Mouse (Mus musculus) Muller cell, postnatal 12 days (primary cell): ENCODE measurements at regions not wholly inside any gene's neighbourhood (a gene's known extent, or its start where the extent isn't known, plus 50 kb on each side); places are given as distances from the start of the nearest gene placed in this dataset.

Experiments used
- DNase-seq: peaks from one replicate; pipeline ENCODE4 v3.0.0-alpha.2; 2015; ENCODE audit errors: inconsistent ontology term

DNA sequence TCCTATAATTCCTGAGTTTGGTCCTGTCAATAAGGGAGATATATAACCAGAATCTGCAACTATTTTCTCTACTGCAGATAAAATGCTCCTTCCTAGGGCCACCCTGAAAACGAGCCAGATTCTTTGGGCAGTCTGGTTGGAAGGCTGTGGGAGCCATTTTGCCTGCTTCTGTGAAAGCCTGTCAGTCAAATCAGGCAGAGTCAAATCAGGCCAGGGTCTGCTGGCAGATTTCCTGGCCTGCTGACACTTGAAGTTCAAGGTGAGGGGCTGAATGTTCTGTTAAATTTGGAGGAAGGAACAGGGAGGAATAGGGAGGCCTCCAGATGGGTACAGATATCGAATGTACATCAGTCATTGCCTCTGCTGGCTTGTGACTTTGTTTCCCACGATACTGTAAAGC lies 206.0 kb upstream of the Pkn2 start:
- no peak for DNase-seq

DNA sequence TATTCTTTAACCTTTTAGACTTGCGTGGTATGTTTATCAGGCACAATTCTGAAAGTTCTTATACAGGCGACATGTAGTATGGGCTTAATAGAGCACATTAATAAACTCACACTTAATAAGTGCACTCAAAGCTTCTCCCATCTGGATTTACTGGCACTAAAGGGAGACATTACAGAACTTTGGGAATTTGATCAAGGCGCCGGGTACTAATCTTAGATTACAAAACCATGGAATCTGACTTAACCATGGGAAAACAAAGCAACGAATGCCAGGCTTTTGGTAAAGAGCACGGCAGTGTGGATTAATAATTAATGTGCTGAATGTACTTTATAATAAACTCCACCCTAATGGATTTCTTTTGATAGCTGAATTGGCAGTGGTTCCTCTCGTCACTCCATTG lies 196.5 kb upstream of the Pkn2 start:
- no peak for DNase-seq

DNA sequence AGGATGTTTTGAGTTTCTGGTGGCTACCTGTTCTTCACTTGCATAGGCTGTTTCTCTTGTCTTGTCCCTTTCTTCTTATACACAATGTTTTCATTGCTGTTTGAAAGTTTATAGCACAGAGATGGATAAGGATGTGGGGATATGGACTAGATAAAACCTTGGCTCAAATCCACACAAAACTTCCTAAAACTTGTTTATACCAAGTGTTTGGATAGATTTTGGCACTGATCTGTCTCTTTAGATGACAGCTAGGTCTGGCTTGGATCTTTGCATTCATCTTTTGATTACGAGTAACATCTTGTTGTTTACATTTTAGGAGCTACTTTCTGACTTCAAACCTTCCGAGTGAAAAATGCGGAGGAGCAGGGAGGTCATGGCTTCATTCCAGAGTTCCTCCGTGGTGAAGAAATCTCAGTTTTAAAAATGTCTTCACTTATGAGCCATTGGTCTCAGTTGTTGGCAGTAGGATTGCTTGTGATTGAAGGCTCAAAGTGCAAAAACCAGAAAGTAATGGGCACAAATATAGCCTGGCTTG lies 190.1 kb upstream of the Pkn2 start:
- DNase-seq: no peak

DNA sequence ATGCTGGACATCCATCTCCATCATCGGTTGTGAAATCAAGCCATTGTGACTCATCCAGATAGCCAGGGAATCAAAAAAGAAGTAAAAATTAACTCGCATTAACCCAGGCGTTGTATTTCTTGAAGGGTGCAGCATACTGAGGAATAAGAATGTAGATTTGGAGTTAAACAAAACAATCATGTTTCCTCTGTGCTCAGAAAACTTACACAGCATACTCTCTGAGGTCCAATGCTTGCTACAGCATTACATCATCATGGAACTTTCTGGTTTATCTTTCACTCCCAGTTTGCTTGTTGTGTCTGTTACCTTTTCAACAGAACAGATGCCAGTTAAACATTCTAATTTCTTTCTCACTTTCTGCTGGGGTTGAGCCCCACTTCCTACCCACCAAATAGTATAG lies 173.1 kb upstream of the Pkn2 start:
- DNase-seq: no peak

DNA sequence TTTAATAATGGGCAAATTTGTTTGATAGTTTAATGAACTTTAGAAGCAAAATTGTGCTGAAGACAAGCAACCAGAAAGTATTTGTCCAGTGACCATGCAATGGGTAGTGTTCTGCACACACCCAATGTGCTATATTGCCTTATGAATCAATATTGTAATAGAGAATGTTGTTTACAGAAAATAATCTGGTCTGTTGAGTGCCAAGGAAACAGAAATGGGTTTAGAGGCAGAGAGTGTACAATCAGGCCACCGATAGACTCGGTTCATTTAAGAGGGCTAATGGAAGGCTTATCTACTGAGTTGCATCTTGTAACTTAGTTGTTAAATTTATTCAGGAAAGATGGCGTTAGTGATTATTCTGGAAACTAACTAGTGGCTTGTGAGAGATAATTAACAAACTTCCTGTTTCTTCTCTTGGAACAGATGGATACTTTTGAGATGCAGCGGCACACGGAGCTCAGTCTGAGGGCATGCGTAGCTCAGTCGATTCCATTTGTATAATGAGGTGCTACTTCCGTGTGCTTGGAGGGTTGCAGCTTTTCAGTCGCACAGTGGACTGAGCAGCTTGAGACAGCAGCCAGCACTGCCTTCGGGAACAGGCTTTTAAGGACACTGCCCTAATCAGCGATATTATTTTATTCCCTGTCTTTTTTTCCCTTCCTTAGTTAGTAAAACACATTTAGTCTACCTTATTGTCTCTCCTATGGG lies 171.6 kb upstream of the Pkn2 start:
- DNase-seq: no peak

DNA sequence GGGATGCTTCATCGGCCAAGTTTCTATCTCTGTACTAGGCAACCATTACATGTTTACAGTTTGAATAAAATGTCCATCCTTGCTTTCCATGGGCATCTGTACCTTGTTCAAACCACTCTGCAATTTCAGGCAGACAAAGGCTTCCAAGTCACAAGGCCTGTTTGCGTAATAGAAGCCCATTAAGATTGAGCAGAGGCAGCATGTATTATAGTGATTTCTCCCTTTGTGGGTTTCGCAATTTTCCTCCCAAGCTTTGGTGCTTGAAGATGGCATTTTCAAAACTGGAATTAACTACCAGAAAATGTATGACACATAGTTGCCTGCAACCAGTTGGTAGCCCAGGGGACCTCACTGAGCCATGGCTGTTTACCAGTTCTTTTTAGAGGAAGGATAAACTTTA lies 158.9 kb upstream of the Pkn2 start:
- peak; percentile 13 for DNase-seq

DNA sequence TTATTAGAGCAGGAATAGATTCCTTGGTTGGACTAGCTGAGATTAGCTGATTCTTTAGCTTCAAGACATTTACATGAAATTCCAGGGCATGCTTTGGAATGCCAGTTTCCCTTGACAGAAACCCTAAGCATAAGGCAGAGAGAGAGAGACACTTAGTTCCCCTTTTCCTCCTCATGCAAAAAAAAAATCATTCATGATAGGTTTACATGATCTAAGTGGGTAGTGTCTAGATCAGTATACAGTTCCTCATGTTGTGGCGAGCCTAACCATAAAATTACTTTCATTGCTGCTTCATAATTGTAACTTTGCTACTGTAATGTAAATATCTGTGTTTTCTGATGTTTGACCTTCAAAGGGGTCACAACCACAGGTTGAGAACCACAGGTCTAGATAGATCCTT lies 154.3 kb upstream of the Pkn2 start:
- DNase-seq: no peak

DNA sequence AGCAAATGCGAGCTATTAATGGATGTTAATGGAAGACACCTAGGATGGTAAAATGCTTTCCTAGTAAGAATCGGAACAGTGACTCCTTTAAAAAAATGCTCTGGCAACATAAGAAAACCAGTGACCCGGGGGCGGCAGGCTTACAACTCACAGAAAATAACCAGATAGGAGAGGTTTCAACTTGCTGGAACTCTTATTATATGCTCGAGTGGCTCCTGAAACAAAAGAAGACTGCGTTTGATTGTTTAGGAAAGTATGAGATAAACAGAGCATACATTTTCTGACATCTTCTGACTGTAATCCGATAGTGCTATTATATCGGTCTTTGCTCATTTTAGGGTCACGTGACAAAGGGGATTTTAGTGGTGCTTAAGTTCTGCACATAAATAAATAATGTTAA lies 152.8 kb upstream of the Pkn2 start:
- no peak for DNase-seq

DNA sequence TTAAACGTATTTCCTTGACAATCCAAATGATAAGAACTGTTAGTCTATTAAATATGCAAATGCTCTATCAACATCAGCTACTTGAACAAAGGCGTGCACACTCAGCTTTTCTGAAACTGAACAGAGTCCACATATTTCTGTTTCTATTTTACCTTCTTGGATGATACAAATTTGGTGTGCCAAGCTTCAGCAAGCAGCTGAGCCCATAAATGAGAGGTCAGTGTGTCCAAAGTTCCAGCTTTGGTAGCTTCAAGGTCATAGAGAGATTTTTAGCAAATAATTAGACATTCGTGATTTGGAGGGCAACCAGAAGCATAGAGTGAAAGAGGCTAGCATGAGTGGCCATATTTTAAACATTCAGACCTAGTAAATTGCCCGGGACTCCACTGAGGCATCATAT lies 140.7 kb upstream of the Pkn2 start:
- no peak for DNase-seq

DNA sequence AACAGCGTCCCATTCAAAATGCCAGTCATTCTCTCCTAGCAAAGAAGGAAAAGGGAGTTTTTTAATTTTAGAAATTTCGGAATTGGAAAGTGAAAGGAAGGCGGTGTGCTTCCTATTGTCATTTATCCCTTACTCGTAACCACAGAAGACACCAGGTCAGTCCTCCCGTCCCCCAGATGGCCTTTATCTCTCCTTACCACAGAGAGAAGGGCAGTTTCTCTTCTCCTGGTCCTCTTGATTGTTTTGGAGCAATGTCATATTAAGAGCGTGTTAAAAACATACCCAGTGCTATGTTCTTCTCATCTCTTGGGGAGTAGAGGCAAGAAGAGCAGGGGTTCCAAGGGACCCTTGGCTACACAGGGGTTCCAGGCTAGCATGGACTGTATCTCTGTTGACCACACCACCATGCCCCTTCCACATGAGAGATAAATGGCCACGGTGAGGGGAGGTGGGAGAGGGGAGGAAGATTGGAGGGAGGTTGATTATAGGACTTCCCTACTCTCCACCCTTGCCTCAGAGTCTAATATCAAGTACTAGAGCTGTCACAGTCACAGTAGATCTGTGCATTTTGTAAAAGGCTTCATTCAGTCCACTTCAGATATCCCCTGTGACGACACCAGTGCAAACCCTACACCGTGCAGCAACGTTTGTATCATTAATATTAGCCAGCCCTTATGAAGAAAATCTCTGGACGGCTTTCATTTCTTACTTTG lies 139.5 kb upstream of the Pkn2 start:
- DNase-seq: no peak

DNA sequence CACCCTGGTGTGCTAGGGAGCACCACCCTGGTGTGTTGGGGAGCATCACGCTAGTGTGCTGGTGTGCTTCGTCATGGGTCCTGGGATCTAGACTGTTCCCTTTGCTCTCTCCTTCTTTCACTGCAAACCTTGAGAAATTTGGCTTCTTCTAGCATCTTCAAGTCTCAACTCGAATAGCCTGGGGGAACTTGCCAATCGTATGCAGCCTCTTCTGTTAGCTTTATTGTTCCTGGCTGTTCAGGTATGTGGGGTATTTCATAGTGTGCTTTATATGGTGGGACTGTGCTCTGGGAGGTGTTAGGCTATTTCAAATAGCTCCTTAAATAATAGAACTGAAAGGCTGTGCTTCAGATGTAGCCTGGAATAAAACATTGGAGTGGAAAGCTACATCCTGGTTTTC lies 135.7 kb upstream of the Pkn2 start:
- no peak for DNase-seq

DNA sequence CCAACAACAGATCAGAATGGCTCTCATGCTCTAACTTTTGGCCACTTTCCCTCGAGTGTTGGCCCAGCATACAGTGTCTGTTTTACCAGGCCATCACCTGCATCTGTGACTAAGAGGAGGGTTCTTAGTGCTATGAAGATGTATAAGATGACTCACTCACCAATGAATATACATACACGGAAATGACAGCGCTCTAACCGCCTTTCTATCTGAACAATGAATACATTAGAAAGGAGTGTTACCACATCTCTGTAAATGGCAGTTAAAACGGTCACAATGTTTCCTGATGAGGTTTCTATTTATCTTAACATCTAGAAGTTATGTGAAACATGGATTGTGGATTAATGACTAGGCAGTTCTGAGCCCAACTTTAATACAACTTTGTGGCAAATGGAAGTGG lies 135.0 kb upstream of the Pkn2 start:
- no peak for DNase-seq

DNA sequence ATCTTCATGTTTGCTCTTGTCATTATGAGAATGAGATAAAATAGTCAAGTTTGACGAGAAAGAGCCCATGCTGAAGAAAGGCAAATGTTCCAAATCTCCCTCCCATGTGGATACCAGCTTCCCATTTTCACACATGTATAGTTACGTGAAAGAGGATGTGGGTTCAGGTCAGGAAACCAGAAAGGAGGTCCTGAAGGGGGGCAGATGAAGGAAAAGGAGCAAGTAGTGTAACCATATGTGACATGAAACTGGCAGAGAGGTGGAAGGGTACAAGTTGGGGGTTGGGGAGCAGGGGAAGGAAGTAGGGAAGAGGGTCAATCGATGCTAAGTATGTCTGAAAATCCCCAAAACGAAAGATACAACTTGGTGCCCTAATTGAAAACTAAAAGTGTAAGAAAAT lies 132.6 kb upstream of the Pkn2 start:
- no peak for DNase-seq

DNA sequence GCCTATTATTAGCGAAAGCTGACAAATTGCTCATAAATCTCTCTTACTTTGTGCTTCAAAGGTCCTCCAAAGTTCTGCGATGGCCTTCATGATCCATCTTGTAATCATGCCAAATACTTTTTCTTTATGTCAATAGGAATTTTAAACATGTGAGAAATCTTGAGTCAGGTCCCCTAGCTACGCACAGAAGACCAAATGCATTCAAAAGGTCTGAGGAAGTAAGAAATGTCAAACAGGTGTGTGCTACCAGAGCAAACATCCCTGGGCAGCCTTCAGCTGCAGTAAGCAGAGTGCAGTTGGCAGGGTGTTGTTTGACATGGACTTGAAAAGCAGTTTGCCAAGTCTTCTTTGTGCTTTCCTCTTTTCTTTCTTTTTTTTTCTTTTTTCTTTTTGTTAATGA lies 125.2 kb upstream of the Pkn2 start:
- DNase-seq: no peak

DNA sequence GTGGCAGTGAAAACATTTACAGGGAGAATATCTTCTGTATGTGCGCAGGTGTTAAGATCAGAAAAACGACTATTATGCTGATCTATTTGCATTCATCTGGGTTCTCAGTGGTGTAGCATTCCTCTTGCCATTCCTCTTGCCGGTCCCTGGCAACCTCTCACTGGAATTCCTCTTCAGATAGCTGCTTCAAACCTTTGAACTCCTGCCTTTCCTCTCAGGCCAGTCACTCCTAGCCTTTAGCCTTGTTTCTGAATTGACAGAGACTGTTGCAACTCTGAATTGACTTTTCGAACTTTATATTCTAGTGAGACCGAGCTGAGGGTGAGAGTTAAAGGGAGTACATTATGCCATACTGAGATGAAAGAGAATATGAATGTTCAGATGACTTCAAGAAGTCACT lies 120.1 kb upstream of the Pkn2 start:
- no peak for DNase-seq

DNA sequence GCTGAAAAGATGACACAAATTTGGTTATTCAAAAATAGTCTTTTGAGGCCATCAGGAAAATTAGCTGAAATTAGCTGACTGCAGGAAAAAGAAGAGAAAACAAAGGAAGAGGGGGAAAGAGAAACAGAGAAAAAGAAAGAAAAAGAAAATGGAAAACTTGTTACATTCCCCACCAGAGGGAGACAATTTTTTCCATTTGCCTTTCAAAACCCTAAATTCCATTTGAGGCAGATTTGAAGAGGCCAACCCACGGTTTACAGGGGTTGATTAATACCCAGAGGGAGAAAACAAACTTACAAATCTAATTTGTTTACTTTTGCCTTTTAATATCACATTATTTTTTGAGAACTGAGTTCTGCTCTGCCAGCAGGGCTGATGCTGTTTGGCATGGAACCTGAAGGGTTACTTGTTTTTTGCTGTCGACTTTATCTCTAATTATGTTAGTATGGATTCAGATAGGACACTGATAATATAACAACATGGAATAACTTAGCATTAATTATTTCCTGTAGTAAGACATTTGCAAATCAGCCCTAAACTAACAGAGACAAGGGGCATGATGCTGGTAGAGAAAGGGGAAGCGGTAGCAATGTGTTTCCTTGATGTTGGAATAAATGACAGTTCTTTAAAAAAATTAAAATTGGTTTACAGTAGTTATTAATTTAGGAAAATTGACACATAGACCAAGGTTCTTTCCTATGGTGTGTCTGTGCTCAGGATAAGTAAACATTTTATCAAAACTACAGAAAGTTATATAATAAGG lies 114.4 kb upstream of the Pkn2 start:
- DNase-seq: no peak

DNA sequence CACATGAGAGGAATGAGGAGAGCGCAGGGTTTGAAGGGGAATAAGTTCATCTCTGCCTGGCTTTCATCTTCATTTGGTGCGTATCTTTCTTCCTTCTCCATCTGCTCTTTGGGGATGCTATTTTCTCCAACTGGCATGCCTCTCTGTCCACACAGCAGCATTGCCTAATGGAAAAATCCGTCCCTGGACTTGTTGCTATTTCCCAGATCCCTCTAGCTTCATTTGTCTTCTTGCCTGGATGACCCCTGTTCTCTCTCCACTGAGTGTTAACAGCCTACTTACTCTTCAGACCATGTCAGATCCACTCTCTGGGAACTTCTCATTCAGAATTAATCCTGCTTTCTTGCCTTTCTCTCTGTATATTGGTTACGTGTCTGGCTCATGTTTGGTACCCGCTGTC lies 102.7 kb upstream of the Pkn2 start:
- DNase-seq: no peak

DNA sequence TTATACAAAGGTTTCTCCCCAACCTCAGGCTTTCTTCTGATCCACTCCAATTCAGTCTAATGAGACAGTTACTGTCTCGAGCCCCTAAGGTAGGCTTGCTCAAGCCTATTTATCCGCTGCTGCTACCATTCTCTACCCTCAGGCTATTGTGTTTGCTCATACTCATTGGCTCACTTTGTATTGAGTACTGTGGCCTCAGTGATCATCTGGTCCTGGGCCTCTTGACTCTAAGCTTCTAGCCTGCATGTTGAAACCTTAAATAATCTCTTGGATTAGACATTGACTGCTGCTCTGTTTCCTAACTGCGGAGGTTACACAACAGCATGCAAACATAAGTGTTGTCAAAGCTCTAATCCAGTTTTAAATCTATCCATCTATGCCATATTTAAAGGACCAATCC lies 99.4 kb upstream of the Pkn2 start:
- DNase-seq: no peak

DNA sequence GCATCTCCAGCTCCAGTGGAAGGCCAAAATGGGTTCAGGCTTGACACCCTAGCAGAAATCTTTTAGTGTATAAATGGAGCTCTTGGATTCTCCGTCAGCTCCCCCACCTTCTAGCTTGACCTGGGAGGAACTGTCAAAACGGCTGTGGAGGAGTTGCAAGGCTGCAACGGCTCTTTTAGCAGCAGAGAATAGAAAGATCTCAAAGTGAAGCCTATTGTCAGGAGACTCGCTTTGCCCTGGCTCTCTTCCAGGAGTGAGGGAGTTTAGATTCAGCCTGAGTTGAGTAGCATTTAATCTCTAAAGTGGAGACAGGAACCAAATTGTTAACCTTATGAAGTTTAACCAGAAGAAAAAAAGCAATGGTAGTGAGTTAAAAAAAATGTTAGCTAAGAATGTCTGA lies 97.4 kb upstream of the Pkn2 start:
- DNase-seq: no peak

DNA sequence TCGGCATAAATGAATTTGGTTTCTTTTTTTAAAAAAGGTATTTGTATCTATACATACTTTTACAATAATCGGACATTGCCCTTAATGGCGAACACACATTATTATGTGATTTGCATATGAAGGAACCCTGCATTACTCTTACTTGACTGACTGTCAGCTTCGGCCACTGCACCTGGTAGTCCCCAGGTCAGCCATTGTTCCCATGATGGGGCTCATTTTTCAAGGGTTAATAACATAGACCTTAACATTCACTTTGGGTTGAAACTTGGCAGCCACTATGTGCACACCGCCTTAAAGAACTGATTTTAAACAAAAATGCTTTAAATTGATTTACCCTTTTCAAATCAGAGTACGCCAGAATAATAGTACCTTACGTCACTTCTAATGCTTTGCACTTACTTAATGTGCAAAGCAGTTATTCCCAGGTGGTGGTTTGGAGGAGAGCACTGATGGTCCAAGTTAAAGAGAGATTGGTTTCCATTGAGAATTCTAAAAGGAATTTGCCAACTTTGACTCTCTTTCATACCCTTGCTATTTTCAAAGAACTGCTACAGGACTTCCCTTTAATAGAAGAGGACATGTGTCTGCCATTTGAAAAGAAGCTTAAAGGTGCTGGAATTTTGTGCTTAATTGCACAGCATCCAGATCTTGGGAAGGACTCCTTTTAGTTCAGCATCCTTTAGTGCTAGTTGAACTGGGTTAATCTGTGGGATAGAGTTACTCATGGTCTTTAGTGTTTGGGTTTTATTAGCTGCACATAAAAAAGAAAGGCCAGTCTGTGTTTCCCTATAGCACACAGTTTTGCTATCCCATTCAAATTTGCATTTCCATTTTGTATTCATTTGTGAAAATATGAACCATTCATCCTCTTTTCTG lies 95.0 kb upstream of the Pkn2 start:
- DNase-seq: no peak

DNA sequence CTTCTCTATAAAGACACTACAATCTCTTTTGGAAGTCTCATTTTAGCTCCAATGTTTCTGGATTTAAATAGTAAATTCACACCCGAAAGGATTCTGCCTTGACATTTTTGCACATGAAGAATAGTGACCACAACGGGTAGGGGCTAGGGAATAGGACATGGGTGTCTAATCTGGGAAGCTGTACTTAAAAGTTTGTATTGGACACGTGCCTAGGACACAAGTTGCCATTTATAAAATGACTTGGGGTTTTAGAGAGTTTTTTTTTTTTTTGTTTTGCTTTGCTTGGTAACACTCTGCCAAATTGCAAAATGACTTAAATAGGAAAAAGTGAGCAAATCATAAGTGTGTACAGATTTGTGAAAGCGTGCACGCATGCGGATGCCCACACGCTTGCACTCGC lies 93.8 kb upstream of the Pkn2 start:
- no peak for DNase-seq

DNA sequence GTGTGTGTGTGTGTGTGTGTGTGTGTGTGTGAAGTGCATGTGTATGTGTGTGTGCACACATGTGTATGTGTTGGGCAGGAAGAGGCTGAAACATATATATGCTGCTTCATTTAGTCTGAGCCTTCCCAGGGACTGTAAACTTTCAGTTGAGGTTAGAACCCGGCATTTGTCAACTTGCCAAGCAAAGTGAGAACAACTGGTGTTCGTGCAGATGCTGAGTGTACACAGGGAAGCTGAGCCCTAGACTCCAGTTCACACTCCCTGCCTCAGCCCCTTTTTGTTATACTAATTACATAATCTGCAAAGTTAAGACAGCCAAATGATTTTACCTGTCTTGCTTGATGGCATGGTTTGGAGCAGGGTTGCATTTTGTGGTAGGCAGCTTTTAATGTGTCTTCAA lies 87.7 kb upstream of the Pkn2 start:
- no peak for DNase-seq
